Comparison of ENCODE assay signal across 27 mouse cellular contexts in genomic region chr6:143079126-143079525, GRCm38 (mm10). TPM values are rescaled to one million over a fixed set of nuclear protein-coding genes. Genes with fewer than 3 reads are reported as not detected.
A peak's percentile ranks its signal among the peaks of the same experiment; 100 is the strongest.
DNase-seq lines count a peak whose midpoint lies in the region; ATAC-seq and TF ChIP-seq lines count a peak whose summit lies in the region.
"Had no signal": no experiment of that assay in that cellular context is flagged by ENCODE, and none has a peak within 500 bp of the region (broad histone marks: within the 10 kb centered on the region; RNA-seq: fewer than 3 reads in every experiment).

No protein-coding gene starts in this region.

- H3K4me3 ChIP-seq in kidney, postnatal 0 days (replicated peaks; ENCODE audit: low read depth, low read length) = no peak overlapping the region
- H3K4me3 ChIP-seq: hindbrain, embryonic 12.5 days; limb, embryonic 13.5 days had no signal

- no peak overlapping the region for H3K4me2 ChIP-seq in kidney, postnatal 0 days (ENCODE audit: low read length)
- H3K4me2 ChIP-seq: heart, embryonic 11.5 days; hindbrain, embryonic 12.5 days; limb, embryonic 13.5 days; liver, embryonic 11.5 days had no signal

- H3K36me3 ChIP-seq in kidney, postnatal 0 days (ENCODE audit: insufficient read depth, low read length) = peaks cover 35% of the 10 kb centered on the region

- no peaks in the 10 kb centered on the region for H3K27me3 ChIP-seq in kidney, postnatal 0 days (ENCODE audit: insufficient read depth, low read length)
- H3K27me3 ChIP-seq: hindbrain, embryonic 12.5 days; limb, embryonic 13.5 days; Patski had no signal

- no peak for ATAC-seq in kidney, postnatal 0 days (replicated peaks; ENCODE audit: low FRiP score, low read depth)
- peak; percentile 65 for ATAC-seq in CD4-positive, CD25-positive, alpha-beta regulatory T cell, adult 4 months
- peak; percentile 8; the same call in 1 of the 2 replicates for ATAC-seq in granulocyte monocyte progenitor cell, adult 5-6 weeks (replicated peaks; ENCODE audit: poor library complexity, severe bottlenecking)
- ATAC-seq: forebrain, embryonic 14.5 days; hindbrain, postnatal 0 days; Patski had no signal

- no peak overlapping the region for H3K9ac ChIP-seq in kidney, postnatal 0 days (ENCODE audit: low read depth, low read length)
- H3K9ac ChIP-seq: hindbrain, embryonic 12.5 days; limb, embryonic 13.5 days had no signal

- no peak for DNase-seq in kidney, postnatal 0 days (ENCODE audit: low spot score)
- DNase-seq in kidney, adult 11 months = no peak
- peak; percentile 47 for DNase-seq in CD4-positive helper T cell, adult 2 months (ENCODE audit: low read depth, low spot score)
- DNase-seq in cerebellum, postnatal 4 days (ENCODE audit: low spot score in 2 of 2) = no peak
- no peak for DNase-seq in ovary, postnatal 36 days (ENCODE audit: low spot score)
- DNase-seq: adrenal gland, postnatal 14 days; cerebellum, adult 11 months; cerebellum, adult 9-10 months; cerebellum, postnatal 36 days; embryo, embryonic 11 days; gastrocnemius, postnatal 25 days; heart, adult 18-20 months; heart, postnatal 36 days; kidney, adult 18-20 months; kidney, postnatal 10 days; midbrain, embryonic 14.5 days; right cerebral cortex, adult 18-20 months; thymus, postnatal 14 days had no signal

- no peaks in the 10 kb centered on the region for H3K9me3 ChIP-seq in kidney, postnatal 0 days (replicated peaks; ENCODE audit: low read length)
- H3K9me3 ChIP-seq: hindbrain, embryonic 12.5 days; limb, embryonic 13.5 days had no signal

- 79% methylated on average over 4 of the region's 4 CpGs for WGBS in kidney, postnatal 0 days

- H3K27ac ChIP-seq in kidney, postnatal 0 days = peak overlapping the region; percentile 25; the same call in 1 of the 2 replicates
- H3K27ac ChIP-seq: hindbrain, embryonic 12.5 days; hindbrain, postnatal 0 days; limb, embryonic 13.5 days had no signal

- no peaks in the 10 kb centered on the region for H3K4me1 ChIP-seq in kidney, postnatal 0 days (replicated peaks; ENCODE audit: insufficient read depth, low read length)
- H3K4me1 ChIP-seq: hindbrain, embryonic 12.5 days; limb, embryonic 13.5 days had no signal

- no peak for TF ChIP-seq CTCF in kidney, postnatal 0 days (IDR thresholded peaks at IDR 0.05; ENCODE audit: low read depth)

RNA-seq across cellular contexts. Expression of gene C2cd5, which starts 20.8 kb away (rescaled TPM):
- 19.1 and 20.5 TPM in 2 replicates for polyA plus RNA-seq in kidney, postnatal 0 days (2015; fragmentation: Nextera tagmentation; extraction: Ambion mirVana)
- polyA plus RNA-seq in CD4-positive, CD25-positive, alpha-beta regulatory T cell, adult 4 months (2017; shearing (Covaris generic)) = 100 to 1,000 TPM in 1 of 2 experiments, 10 to 100 TPM in 1; 68.3 to 103 TPM
- total RNA-seq in granulocyte monocyte progenitor cell, adult 5-6 weeks (2014; fragmentation: Nextera tagmentation) = 80.3 and 105 TPM in 2 replicates
- total RNA-seq in granulocyte monocyte progenitor cell, adult 5-6 weeks (2017) = 50.8 and 51.8 TPM in 2 replicates
